Mouse (Mus musculus) C2C12 (cell line): ENCODE measurements around the gene Ficd. TPM values are rescaled to one million over a fixed set of nuclear protein-coding genes. Genes with fewer than 3 reads are reported as not detected.
A peak's percentile ranks its signal among the peaks of the same experiment; 100 is the strongest.

Experiments used
- H3K27me3 ChIP-seq: one replicate; pipeline ENCODE4 v1.6.1; 2011; ENCODE audit not compliant: control insufficient read depth, insufficient read depth, insufficient read length
- H3K36me3 ChIP-seq: one replicate; pipeline ENCODE4 v1.6.1; 2011; ENCODE audit not compliant: control insufficient read depth, insufficient read depth
- H3K4me3 ChIP-seq: one replicate; pipeline ENCODE4 v1.5.1; 2011; ENCODE audit warnings: mild to moderate bottlenecking, control low read depth; ENCODE audit not compliant: poor library complexity, insufficient read depth, severe bottlenecking
- H3K79me2 ChIP-seq: one replicate; pipeline ENCODE4 v1.6.1; 2011; ENCODE audit not compliant: control insufficient read depth, insufficient read depth
- H3K79me3 ChIP-seq: one replicate; pipeline ENCODE4 v1.6.1; 2011; ENCODE audit warnings: low read depth, control low read depth
- H3ac ChIP-seq: one replicate; pipeline ENCODE3; 2011; ENCODE audit warnings: low read depth; ENCODE audit not compliant: control insufficient read depth, insufficient read length
- CEBPB ChIP-seq: IDR thresholded peaks from one replicate; pipeline ENCODE4 v1.6.1; 2011; ENCODE audit warnings: low read depth, mild to moderate bottlenecking, control low read depth, moderate library complexity
- CTCF ChIP-seq: IDR thresholded peaks from one replicate; pipeline ENCODE4 v1.5.1; 2011; ENCODE audit not compliant: control insufficient read depth, insufficient read depth, insufficient read length
- FOSL1 ChIP-seq: IDR thresholded peaks from one replicate; pipeline ENCODE4 v1.8.0; 2011; ENCODE audit warnings: mild to moderate bottlenecking, low read length; ENCODE audit not compliant: poor library complexity, insufficient read depth, severe bottlenecking
- MAX ChIP-seq: IDR thresholded peaks from one replicate; pipeline ENCODE4 v1.6.1; 2011; ENCODE audit warnings: mild to moderate bottlenecking, control low read depth
- MYOD1 ChIP-seq: IDR thresholded peaks from one replicate; pipeline ENCODE4 v1.6.1; 2011; ENCODE audit warnings: low read depth; ENCODE audit not compliant: control insufficient read depth, insufficient read length
- MYOG ChIP-seq: IDR thresholded peaks from one replicate; pipeline ENCODE4 v1.6.1; 2011; ENCODE audit not compliant: control insufficient read depth, insufficient read length; ENCODE audit errors: extremely low read depth
- USF1 ChIP-seq: IDR thresholded peaks from one replicate; pipeline ENCODE4 v1.6.1; 2011; ENCODE audit warnings: low read depth, mild to moderate bottlenecking, control low read depth, moderate library complexity
- long read RNA-seq, 2 experiments: library from polyadenylated mRNA; unstranded; transcript quantifications; one replicate each; pipeline ENCODE4 v2.0.0; 2019 to 2020
- polyA plus RNA-seq: library from polyadenylated mRNA; unstranded; fragments of >200 nt; fragmentation: generic; extraction: Trizol; gene quantifications from one replicate; pipeline ENCODE4 v1.2.1, GENCODE M21; 2012; ENCODE audit warnings: missing spikeins

Ficd gene
- polyA plus RNA-seq = 2.6 TPM
- long read RNA-seq, experiment 1, transcript Ficd-201 (3 exons, 3,133 nt) = major isoform, 6 of 9 reads
- long read RNA-seq, experiment 1, partial matches to known transcripts = 0 of 9 reads
- long read RNA-seq, experiment 1, other reads (novel, unspliced or antisense) = 3 of 9 reads
- long read RNA-seq, experiment 2, transcript Ficd-201 (3 exons, 3,133 nt) = major isoform, 47 of 48 reads
- long read RNA-seq, experiment 2, partial matches to known transcripts = 0 of 48 reads
- long read RNA-seq, experiment 2, other reads (novel, unspliced or antisense) = 1 of 48 reads

DNA sequence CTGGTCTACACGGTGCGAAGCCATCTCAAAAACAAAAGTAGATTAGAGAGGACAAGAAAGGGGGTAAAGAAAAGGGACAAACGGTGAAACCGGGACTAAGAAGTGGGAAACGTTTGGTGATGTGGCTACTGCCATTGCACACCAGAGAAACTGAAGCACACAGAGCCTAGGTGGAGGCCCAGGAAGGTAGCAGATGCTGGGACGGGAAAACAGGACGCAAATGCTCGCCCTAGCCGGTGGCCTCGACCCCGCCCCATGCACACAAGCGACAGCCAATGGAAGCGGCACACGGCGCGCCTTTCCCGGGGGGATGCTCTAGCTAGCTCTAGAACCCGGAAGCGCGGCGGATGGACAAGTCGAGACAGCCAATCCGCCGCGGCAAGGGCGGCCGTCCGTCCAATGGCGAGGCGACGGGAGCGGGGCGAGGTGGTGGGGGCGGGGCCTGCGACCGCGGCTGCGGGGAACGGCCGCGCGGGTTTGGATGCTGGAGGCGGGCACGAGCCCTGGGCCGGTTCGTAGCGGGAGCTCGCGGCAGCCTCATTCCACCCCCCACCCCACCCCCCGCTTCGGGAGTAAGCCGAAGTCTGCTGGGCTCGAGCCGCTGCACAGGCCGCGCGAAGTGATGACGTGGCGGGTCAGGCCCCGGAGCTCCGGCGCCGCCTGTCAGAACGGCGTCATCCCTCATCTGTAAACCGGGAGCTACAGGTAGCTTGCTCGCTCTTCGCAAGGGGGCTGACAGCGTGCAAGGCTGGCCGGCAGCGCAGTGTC is at the start of gene Ficd:
Gene Ficd (plus strand): TSS at position 459 of the 768 bp plus-strand sequence.
- Histone ChIP-seq H3K36me3 (peaks cover 11% of the 10 kb centered on the region), H3K79me3 (no peaks in the 10 kb centered on the region), H3ac (peak within 1 kb of the TSS; percentile 62), H3K79me2 (no peaks in the 10 kb centered on the region), H3K4me3 (peak within 1 kb of the TSS; percentile 49), H3K27me3 (no peaks in the 10 kb centered on the region)
- TF ChIP-seq CEBPB (no peak), MAX (peak; percentile 14)

DNA sequence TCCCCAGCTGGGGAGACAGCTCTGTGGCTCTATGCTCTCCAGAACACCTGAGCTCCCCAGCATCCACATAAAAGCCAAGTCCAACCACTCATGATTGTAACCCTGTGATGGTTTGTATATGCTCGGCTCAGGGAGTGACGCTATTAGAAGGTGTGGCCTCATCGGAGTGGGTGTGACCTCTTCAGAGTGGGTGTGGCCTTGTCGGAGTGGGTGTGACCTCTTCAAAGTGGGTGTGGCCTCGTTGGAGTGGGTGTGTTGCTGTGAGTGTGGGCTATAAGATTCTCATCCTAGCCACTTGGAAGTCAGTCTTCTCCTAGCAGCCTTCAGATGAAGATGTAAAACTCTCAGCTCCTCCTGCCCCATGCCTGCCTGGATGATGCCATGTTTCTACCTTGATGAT is 48.1 kb upstream of the Ficd start:
- Histone ChIP-seq H3K79me3 (no peaks in the 10 kb centered on the region), H3K27me3 (peaks cover 15% of the 10 kb centered on the region), H3K4me3 (no peak overlapping the region), H3K36me3 (no peaks in the 10 kb centered on the region), H3ac (no peak overlapping the region), H3K79me2 (no peaks in the 10 kb centered on the region)
- no peak for TF ChIP-seq MYOG
- TF ChIP-seq MYOD1 = no peak
- no peak for TF ChIP-seq CTCF
- no peak for TF ChIP-seq CEBPB
- no peak for TF ChIP-seq FOSL1
- no peak for TF ChIP-seq USF1
- TF ChIP-seq MAX = no peak

DNA sequence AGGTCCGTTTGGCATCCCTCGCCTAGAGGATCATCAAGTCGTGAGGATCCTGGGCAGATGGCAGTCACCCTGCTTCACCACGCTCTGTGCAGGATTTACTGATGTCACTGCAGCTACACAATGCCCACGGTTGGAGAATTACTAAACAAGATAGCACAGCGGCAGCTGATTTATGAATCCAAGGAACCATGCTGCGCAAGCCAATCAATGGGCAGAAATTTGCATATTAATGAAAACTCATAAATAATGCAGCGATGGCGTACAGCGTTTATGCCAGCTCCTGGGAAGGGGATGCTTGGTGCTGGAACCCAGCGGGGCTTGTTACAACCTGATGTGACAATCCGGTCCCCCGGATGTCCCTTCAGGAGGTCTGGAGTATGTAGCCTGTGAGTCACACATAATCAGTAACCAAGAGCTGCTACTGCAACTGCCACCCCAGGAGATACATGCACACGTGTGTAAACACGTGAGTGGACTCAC is 45.5 kb upstream of the Ficd start:
- Histone ChIP-seq H3ac (no peak overlapping the region), H3K27me3 (peaks cover 4% of the 10 kb centered on the region), H3K4me3 (no peak overlapping the region), H3K79me2 (no peaks in the 10 kb centered on the region), H3K36me3 (no peaks in the 10 kb centered on the region), H3K79me3 (no peaks in the 10 kb centered on the region)
- TF ChIP-seq MYOD1 = no peak
- no peak for TF ChIP-seq MAX
- TF ChIP-seq MYOG = no peak
- no peak for TF ChIP-seq USF1
- TF ChIP-seq FOSL1 = no peak
- TF ChIP-seq CTCF = no peak
- no peak for TF ChIP-seq CEBPB

DNA sequence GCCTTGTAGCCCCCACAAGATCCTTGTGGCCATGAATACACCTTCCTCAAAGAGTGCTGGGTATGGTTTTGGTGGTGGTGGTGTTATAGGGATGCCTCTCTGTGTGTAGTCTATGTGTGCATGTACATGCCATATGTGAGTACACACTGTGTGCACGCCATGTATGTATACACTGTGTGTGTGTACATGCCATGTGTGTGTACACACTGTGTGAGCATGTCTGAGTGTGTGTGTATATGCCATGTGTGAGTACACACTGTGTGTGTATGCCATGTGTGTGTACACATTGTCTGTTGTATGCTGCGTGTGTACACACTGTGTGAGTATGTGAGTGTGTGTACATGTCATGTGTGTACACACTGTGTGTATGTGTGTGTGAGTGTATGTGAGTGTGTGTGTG is 44.7 kb upstream of the Ficd start:
- H3K27me3 ChIP-seq = peaks cover 9% of the 10 kb centered on the region
- no peak overlapping the region for H3ac ChIP-seq
- no peak overlapping the region for H3K4me3 ChIP-seq
- no peaks in the 10 kb centered on the region for H3K79me2 ChIP-seq
- TF ChIP-seq USF1 = no peak
- no peak for TF ChIP-seq MYOG
- no peak for TF ChIP-seq MYOD1
- TF ChIP-seq CTCF = no peak
- TF ChIP-seq FOSL1 = no peak
- no peak for TF ChIP-seq MAX
- no peak for TF ChIP-seq CEBPB
- H3K36me3 ChIP-seq = no peaks in the 10 kb centered on the region
- H3K79me3 ChIP-seq = no peaks in the 10 kb centered on the region

DNA sequence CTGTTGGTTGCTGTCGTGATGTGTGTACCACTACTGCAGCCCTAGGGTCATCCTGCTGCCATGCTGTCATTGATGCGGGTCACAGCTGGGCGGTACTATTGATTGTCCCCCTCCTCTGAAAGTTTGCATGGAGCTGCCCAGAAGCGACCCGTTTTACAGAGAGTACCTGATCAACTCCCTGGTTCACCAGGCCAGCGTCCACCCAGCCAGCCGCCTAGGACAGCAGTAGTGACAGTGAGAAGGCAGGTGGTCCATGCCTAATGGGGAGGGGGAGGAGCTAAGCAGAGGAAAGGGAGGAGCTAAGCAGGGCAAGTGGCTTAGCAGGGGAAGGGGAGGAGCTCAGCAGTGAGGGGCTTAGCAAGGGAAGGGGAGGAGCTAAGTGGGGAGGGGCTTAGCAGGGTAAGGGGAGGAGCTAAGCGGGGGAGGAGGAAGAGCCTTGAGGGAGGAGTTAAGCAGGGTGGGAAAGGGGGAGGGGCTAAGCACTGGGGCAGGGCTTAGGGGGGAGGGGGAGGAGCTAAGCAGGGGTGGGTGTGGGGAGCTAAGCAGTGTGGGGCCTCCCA is 42.3 kb upstream of the Ficd start:
- no peak overlapping the region for H3K4me3 ChIP-seq
- no peaks in the 10 kb centered on the region for H3K79me2 ChIP-seq
- TF ChIP-seq MYOG (no peak), USF1 (no peak), MYOD1 (no peak), CTCF (no peak), FOSL1 (no peak), MAX (no peak), CEBPB (no peak)
- peaks cover 30% of the 10 kb centered on the region for H3K27me3 ChIP-seq
- H3ac ChIP-seq = no peak overlapping the region
- no peaks in the 10 kb centered on the region for H3K36me3 ChIP-seq
- no peaks in the 10 kb centered on the region for H3K79me3 ChIP-seq

DNA sequence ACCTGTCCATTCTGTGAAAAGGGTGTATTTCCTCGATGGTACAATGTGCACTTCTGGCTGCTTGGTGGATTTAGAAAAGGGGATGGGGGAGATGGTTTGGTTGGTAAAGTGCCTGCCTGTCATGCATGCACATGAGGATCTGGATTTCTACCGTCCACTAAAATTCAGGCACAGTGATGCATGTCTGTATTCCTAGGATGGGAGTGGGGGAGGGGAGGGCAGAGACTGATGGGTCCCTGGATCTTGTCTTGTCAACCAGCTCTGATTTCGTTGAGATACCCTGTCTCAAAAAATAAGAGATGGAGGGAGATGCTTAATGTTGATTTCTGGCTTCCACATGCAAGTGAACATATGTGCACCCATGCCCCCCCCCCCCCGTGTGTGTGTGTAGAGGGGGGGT is 41.6 kb upstream of the Ficd start:
- H3K79me2 ChIP-seq = no peaks in the 10 kb centered on the region
- TF ChIP-seq CTCF = no peak
- no peak for TF ChIP-seq USF1
- TF ChIP-seq CEBPB = no peak
- TF ChIP-seq MYOG = no peak
- TF ChIP-seq MAX = no peak
- TF ChIP-seq FOSL1 = no peak
- no peak overlapping the region for H3K4me3 ChIP-seq
- H3K36me3 ChIP-seq = no peaks in the 10 kb centered on the region
- H3K79me3 ChIP-seq = no peaks in the 10 kb centered on the region
- peaks cover 30% of the 10 kb centered on the region for H3K27me3 ChIP-seq
- no peak overlapping the region for H3ac ChIP-seq
